Mouse (Mus musculus): ENCODE data around the gene Etv3.

Etv3 gene

GRCm38 (mm10) chr3:87556668-87557278, 31.6 kb downstream of the Etv3 start:
- DNase-seq (ENCODE audit: low read depth): no peak

GRCm38 (mm10) chr3:87560156-87560555, 34.9 kb downstream of the Etv3 start:
- peak; percentile 32 for DNase-seq (ENCODE audit: low read depth)

GRCm38 (mm10) chr3:87561434-87561833, 36.2 kb downstream of the Etv3 start:
- DNase-seq (ENCODE audit: low read depth): no peak

- DNase-seq (ENCODE audit: low read depth): peak; percentile 90
These were observed 37.2 kb downstream of the Etv3 start for GRCm38 (mm10) chr3:87562370-87562769.

GRCm38 (mm10) chr3:87563466-87563865, 38.3 kb downstream of the Etv3 start:
- peak; percentile 59 for DNase-seq (ENCODE audit: low read depth)

- no peak for DNase-seq (ENCODE audit: low read depth)
These were observed 40.4 kb downstream of the Etv3 start for GRCm38 (mm10) chr3:87565623-87566022.

GRCm38 (mm10) chr3:87566066-87566465, 40.9 kb downstream of the Etv3 start:
- peak; percentile 96 for DNase-seq (ENCODE audit: low read depth)

- peak; percentile 77 for DNase-seq (ENCODE audit: low read depth)
These were observed 42.3 kb downstream of the Etv3 start for GRCm38 (mm10) chr3:87567497-87567896.

GRCm38 (mm10) chr3:87568681-87569080, 43.5 kb downstream of the Etv3 start:
- DNase-seq (ENCODE audit: low read depth): no peak

GRCm38 (mm10) chr3:87575766-87576165, 50.6 kb downstream of the Etv3 start:
- peak; percentile 76 for DNase-seq (ENCODE audit: low read depth)

- DNase-seq (ENCODE audit: low read depth): no peak
These were observed 57.1 kb downstream of the Etv3 start for GRCm38 (mm10) chr3:87582259-87582658.
